Mouse (Mus musculus) erythroblast, embryonic 14.5 days (primary cell): Measurements from ENCODE around the gene Slc17a2.

ENCODE experiments used
- GATA1 ChIP-seq: IDR thresholded peaks from 2 replicates; pipeline ENCODE4 v1.6.1; 2012; ENCODE audit warnings: low read length, inconsistent platforms, mixed read lengths
- TAL1 ChIP-seq: IDR thresholded peaks from 3 replicates; pipeline ENCODE4 v1.6.1; 2012; ENCODE audit warnings: low read length, inconsistent platforms, mixed read lengths

DNA sequence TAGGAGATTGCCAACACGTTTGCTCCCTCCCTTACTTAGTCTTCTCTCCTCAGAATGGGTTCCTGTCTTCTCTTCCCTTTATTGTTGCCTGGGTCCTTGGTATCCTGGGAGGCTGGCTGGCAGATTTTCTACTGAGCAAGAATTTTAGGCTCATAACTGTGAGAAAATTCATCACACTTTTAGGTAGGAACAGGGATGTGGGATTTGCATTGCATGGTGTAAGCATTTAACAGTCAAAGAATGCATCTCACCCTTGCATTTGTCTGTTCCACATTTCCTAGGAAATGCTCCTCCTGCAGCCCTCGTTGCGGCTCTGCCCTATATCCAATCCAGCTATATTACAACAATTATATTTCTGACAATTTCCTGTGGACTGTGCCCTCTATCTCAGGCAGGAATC, 49.6 kb downstream of the Slc17a2 start:
- TF ChIP-seq GATA1 (no peak), TAL1 (no peak)
